Mouse (Mus musculus) kidney, postnatal 14 days (tissue): ENCODE data around the gene Acsbg2.

Experiments used
- DNase-seq: peaks from one replicate; pipeline ENCODE4 v3.0.0; 2022; ENCODE audit warnings: mixed read lengths

Acsbg2 gene

DNA sequence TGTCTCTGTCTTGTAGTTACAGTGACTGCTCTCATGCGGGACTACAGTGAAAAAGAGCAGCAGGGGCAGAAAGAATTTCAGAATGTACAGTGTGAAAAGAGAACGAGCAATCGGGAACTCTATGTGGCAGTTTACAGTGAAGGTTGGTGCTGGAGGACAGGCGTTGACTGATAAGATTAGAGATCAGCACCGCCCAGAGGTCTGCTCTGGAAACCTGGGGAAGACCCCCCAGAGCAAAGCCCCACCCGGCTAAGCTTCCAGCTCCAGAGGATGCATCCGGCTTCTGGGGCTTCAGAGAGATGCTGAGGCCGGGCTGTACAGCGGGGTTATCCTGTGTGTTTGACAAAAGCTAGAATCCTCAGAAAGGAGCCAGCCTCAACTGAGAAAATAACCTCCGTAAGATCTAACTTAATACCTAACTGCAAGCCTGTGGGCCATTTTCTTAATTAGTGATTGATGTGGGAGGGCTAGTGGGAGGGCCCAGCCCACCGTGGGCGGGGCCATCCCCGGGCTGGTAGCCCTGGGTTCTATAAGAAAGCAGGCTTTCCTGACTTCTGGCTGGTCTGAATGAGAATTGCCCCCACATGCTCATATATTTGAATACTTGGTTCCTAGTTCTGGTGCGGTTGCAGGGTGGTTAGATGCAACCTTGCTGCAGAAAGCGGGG lies 3.8 kb downstream of the Acsbg2 start:
- no peak for DNase-seq

DNA sequence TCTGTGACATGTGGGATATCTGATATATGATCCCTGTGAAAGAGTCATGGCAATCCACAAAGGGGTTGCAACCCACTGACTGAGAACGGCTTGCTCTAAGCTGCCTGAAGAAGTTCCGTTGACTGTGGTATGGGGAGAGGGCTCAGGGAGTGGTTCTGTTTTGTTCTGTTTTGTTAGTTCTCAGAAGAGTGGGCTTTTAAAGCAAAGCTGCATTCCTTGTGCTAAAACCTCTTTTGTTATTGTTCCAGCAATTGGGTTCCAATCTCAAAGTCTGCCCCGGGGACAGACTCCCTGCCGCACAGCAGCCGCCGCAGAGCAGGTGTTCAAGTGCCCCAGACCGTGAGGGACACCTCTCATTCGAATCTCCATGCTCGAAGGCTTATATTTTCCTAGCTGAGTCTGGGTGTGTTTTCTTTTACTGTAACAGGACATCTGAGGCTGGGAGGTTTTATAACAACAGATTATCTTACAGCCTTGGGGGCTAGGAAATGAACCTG lies 4.7 kb downstream of the Acsbg2 start:
- DNase-seq, result no peak

DNA sequence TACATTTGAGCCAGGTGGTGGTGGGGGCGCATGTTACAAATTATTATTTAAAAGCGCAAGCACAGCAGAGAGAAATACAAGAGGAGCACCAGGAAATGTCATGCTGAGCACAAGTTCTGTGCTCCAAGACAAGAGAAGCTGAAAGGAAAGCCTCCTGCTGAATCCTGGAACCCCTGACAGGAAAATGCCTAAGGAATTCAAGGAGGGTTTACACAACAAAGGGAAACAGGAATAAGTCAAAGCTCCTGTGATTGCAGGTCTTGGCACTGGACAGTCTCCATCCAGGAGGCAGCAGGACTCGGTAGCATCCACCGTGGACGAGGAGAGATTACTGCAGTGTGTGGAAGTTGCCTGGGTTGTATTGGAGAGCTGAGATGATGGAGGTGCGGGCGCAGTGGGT lies 8.2 kb downstream of the Acsbg2 start:
- no peak for DNase-seq

DNA sequence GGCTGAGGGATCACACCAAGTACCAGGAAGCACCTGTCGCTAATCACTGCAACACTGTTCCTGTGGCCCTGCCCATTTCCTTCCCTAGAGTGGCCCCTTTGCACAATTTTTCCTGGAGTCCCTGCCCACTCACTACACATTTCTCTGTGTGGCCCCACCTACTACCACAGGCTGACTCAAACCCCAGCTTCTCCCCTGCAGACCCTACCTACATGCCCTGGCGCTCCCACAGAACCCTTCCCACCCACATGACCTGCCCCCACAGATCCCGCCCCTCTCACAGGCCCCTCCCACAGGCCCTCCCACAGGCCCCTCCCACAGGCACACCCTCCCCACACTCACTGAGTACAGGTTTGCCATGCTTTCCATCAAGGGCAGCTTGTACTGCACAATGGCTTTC lies 13.1 kb downstream of the Acsbg2 start:
- DNase-seq, result peak; percentile 17

DNA sequence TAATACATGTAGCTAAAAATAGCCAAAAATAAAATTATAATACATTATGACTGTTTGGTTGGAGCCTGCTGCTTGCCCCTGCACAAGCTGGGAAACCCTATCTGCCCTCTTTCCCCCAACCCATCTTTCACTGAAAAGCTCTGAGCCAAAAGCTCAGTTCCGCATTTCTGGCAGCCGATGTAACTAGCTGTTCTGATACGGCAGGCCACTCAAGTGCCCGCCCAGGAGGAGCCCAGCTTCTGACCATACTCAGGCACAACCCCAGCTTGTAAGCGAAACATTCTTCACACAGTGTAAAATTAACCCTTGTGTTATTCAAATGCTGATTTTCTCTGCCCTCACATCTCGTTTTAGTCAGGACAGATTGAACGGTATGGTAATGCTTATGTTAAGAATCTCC lies 15.3 kb downstream of the Acsbg2 start:
- DNase-seq, result no peak

DNA sequence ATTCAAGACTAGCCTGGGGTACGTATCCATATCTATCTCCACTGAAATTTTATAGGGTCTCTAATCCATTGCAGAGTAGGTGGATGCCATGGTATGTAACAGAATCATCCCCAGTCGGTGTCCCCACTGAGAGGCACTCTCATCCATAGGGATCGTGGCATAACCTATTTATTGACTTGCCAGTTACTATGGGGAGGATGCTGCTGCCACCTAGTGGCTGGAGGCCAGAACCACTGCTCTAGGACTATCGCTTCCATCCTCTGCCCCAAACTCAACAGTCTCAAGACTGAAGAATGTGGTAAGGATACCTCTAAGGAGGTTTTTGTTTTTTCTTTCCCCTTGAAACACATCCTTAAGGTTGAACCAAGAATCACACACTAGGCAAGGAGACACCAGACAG lies 16.0 kb downstream of the Acsbg2 start:
- peak; percentile 65 for DNase-seq

DNA sequence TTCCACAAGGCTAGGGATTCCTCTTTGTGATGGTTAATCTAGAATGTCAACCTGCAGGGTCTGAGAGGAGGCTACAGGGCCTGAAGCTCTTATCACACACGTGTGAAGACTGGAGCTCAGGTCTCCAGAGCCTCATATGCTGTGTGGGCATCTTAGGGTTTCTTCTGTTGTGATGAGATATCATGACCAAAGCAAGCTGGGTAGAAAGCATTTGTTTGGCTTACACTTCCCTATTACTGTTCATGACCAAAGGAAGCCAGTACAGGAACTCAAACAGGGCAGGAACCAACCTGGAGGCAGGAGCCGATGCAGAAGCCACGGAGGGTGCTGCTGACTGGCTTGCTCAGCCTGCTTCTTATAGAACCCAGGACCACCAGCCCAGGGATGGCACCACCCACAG lies 18.8 kb downstream of the Acsbg2 start:
- DNase-seq, result no peak

DNA sequence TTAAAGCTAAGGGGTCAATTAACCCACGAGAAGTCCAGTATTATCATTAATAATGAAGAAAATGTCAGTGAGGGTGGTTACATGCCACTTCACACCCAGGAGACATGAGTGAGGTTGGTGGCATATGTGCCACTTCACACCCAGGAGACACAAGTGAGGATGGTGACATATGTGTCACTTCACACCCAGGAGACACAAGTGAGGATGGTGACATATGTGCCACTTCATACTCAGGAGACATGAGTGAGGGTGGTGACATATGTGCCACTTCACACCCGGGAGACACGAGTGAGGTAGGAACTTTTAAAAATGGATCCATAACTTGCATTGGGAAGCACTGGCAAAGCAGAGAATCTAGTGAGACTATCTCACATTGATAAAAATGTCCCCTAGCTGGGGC lies 23.1 kb downstream of the Acsbg2 start:
- no peak for DNase-seq

DNA sequence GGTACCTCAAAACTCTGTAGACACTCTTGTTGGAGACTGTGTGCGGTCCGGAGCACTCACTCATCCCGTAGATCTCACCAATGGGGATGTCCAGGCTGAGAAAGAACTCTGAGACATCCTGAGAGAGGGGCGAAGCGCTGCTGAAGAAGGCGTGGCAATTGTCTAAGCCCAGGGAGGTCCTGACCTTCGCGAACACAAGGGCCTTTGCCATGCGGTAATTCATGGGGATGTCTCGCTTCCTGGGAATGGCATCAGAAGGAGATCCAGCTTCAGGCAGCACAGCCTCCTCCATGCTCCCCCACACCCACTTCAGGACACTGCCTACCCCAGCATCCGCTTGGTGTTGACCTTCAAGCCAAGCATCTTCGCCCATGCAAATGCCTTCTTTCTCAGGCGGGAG lies 24.5 kb downstream of the Acsbg2 start:
- DNase-seq, result no peak

DNA sequence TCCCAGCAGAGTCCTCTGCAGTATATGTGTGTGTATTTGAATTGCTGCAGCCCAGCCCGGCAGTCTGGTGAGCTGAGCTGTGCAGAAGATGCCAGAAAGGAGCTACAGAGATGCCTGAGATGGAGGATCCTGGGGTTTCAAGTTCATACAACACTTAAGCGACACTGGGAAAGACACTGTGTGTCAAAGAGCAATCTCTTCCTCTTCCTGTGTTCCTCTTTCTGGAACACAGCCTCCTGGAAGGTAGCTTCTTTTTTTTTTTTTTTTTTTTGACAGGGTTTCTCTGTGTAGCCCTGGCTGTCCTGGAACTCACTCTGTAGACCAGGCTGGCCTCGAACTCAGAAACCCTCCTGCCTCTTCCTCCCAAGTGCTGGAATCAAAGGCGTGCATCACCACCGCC lies 25.5 kb downstream of the Acsbg2 start:
- no peak for DNase-seq

DNA sequence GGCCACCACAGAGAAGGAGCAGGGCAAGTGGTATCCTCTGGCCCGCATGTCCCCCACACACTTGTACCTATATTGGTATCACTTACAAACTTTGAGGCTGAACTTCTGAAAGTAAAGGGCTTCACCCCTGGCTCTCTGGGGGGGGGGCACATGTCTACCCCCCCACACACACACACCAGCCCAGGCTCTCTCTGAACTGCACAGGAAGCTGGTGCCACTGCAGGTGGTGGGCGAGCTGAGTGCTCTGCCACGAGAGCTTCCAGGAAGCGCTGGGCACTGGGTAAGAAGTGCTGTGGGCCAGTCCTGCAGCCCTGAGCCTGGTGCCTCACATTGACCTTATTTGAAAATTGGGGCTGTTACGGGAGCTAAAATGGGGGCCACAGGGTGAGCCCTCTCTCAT lies 30.6 kb downstream of the Acsbg2 start:
- DNase-seq, result no peak

DNA sequence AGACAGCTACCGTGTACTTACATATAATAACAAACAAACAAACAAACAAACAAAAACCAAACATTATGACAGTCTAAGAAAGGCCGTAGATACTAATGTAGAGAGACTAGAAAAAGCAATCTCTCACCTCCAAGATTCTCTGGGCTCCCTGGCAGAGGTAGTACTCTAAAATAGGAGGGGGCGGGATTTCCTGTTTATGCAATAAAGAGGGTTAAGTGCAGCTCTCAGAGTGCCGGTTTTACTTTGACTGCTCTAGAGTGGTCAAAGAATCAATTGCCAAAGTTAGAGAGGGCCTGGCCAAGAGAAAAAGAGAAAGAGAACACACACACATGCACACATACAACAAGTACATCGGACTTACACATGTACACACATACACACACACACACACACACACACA lies 32.1 kb downstream of the Acsbg2 start:
- no peak for DNase-seq

DNA sequence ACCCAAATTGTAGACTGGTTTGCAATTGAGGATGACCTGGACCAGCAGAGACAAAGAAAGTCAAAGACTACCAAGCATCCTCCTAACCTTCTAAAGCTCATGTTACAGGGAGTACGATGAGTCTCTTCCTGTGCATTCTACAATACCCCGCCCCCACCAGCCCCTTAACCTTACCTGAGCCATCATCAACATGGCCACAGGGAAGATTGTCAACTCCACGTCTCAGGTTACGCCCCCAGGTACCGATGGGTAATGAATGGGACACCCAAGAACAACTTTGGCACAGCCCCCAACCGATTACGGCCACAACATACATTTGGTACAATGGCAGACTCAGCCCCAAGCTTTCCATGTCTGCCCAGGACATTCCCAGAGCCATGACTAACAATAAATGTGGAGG lies 33.7 kb downstream of the Acsbg2 start:
- DNase-seq, result no peak

DNA sequence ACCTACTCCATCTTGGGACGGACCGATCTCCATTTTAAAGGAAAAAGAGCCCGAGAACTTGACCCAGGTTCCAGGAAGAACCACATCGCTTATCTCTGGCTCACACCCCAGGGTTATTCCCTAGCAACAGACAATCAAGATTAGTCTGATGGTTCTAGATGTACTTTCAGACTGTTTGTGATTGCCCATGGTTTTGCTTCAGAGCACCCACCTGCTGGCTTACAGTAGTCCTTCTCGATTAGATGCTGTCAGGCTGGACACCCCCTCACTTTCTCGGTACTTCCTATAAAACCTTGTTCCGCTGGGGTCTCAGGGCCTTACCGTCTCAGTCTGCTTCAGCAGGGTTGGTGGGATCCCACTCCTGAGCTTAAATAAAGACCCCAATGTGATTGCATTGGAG lies 37.9 kb downstream of the Acsbg2 start:
- no peak for DNase-seq

DNA sequence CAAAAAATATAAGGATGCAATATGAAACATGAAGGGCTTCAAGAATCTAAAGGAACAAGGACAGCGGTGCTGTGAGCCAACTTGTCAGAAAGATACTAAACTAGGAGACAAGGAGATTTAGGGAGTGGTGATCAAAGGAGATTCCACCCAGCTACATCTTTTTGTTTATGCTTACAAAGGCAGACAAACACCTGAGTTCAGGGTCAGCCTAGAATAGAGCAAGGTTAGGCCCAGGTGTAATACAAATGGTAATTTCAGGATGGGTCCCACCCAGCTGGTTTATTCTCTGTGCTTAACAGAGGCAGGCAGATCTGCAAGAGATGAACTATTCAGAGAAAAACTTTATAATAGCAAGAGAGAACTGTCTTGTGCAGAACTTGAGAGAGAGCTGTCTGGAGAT lies 40.9 kb downstream of the Acsbg2 start:
- DNase-seq, result no peak

DNA sequence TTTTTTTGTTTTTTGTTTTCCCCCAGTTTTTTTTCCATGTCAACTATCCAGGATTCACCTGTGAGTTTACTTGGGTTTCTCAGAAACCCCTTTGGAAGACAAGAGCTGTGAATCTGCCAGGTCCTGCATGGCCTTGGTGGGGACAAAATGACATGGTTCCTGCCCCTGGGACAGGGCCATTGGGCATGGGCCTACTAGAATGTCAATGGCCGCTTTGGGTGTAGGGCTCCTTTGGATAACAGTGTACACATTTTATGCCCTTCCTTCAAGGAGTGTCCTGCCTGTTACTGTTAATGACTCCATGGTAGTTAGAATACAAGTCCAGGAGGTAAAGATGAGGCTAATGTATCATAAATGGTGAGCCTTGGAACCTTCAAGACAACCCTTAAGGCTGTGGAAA lies 41.3 kb downstream of the Acsbg2 start:
- DNase-seq, result no peak

DNA sequence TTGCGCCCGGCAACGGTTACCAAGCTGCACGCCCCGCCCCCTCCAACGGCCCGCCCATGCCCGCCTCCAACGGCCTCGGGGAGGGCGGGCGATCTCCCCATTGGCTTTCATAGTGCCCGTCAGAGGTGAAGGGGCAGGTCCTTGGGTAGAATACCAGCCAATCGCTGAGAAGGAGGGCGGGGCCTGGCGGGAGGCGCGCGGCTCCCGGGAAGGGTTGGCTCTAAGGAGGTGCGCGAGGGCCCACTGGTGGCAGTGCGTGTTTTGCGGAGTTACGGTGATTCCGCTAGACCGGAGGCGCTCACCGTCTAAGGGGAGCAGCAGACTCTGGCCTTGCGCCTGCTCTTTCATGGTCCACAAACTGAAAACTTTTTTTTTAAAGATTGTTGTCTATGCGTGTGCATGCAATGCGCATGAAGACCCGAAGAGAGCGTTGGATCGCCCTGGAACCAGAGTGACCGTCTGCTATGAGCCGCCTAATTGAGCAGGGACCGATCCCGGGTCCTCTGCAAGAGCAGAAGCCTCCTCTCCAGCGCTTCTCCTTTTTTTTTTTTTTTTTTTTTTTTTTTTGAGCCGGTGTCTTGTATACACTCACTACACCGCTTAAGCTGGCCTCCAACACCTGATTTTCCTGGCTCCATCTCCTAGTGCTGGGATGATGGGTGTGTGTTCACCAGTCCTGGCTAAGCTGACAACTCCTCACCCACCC lies 43.0 kb downstream of the Acsbg2 start:
- DNase-seq, result peak; percentile 99

DNA sequence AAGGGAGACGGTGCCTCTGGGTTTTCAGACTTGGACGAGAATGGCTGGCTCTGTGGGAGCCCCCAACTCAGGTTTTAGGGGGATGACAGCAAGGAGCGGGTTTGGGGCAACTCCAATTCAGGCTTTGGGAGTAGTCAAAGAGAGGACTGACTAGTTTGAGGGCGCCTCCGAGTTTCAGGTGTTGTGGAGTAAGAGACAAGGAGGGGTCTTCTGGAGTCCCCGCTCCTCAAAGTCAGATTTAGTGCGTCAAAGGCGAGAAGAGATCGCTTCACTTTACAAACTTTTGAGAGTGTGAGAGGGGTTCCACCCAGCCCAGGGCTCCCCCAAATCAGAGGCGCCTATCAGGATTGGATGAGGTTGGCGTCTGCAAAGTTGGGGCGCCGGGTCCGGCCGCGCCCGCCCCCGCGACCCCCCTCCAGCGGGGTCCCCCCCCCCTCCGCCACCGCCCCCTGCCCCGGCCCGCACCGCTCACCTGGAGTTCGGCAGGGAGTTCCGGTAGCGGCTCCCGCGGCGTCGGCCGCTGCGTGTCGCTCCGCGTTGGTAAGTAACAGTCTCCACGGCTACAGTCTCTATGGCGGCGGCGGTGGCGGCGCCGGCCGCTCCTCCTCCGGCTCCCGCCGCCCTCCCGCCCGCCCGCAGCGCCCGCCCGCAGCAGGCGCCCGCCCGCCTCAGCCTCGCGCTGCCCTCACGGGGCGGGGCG lies 43.7 kb downstream of the Acsbg2 start, which contains the start of gene Rfx2:
Gene Rfx2, minus strand, starts transcription at position 603 of the 700 bp plus-strand sequence.
- DNase-seq, result no peak

DNA sequence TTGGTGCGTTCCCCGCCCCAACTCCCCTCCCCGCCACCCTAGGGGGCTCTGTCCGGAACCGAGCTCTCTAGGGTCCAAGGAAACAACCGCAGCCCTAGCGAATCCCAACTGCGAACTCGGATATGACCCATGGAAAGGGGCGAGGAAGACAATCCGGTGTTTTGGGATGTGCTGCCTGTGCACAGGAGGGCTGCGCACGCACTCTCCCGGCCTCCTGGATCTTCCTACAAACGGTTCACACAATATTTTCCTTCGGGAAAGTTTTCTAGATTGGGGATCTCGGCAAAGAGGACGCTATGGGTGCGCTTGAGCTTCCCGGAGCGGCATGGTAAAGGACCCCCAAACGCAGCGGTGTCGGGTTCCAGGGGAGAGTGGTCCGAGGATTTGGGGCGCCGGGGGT lies 44.5 kb downstream of the Acsbg2 start:
- no peak for DNase-seq

DNA sequence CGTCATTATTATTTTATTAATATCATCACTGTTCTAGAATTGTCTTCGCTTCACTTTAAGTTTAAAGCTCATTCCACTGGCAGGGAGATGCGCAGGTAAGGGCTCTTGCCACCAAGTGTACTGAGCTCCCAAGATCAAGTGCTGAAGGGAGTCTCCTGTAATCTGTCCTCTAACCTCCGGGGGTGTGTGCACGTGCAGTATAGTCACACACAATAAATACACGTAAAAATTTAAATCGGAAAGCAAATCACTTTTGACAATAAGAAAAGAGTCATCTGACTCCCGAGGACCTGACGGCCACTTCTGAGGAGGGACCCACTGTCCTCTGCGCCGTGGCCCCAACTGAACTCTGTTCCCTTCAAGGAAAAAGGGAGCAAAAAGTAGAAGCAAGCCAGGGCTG lies 45.1 kb downstream of the Acsbg2 start:
- no peak for DNase-seq

DNA sequence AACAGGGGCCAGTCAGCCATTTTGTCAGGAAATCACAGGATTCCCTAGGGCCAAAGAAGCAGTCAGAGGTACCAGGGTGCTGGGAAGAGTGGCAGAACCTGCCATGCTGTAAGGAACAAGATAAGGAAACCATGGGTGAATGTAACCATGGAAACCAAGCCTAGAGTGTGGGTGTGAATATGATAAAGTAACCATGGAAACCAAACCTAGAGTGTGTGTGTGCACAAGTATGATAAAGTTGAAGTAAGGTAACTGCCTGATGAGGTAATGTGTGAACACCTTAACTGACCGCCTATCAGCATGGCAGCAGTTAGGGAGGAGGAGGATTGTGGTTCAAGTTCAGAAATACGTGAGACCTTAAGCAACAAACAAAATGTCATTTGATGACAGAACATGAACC lies 47.5 kb downstream of the Acsbg2 start:
- DNase-seq, result no peak

DNA sequence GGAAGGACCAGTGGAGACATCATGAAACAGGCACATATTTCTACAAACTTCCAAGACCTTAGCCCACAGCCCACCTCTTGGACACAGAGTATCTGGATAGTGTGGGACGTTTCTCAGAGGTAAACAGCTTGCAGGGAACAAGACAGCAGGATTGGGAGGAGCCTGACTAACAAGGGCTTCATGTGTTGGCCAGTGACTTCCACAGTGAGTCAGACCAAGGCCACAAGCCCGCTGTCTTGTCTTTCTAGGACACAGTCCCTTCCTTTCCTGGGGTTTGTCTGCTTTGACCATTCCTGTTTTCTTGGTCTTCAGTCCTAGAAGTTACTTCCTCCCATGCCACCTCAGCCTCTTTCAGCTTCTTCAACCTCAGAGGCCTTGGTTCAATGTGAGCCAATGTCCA lies 50.9 kb downstream of the Acsbg2 start:
- no peak for DNase-seq

DNA sequence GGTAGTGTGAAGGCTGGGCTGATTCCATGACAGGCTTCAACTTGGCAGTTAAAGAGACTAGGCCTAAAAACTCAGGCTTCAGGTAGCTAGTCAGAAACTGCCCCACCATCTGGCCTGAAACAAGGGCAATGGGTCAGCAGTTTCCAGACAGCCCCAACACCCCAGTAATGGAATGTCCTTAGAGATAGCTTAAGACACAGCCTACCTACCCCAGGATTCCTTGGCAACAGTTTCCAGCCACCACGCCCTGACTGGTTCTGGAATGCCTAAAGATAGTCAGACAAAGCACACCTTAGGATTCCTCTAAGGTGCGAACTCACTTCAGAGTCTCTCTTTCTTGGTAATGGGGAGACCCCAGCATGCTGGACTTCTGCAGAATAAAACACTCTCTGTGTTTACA lies 51.9 kb downstream of the Acsbg2 start:
- no peak for DNase-seq

DNA sequence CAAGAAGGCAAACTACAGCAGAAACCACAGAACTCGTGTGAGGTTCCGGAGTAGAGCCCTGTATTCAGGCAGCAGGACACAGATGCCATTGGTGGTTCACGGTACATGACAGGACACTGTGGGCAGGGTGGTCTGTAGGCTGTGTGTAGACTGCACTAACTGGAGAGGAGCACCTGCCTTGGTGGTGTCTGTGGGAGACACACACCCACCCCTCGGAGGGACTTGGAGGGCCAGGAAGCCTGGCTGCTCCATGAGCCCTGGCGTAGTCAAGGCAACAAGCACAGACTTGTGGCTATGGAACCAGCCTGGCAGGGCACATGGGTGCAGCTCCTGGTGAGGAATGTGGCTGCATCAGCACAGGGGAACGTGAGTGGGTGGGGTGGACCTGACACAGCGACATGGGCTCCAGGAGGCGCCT lies 54.5 kb downstream of the Acsbg2 start:
- DNase-seq, result no peak
